Mouse (Mus musculus) liver, adult 10 weeks (tissue): ENCODE results near the gene Foxk1. TPM values are rescaled to one million over a fixed set of nuclear protein-coding genes. Genes with fewer than 3 reads are reported as not detected.

ENCODE experiments used
- polyA plus RNA-seq: library from polyadenylated mRNA; stranded (reverse); fragments of 350-450 nt; fragmentation: Illumina TruSeq; extraction: RNeasy Lipid Tissue Mini Kit (QIAGEN cat#74804); gene quantifications from one replicate; pipeline ENCODE4 v1.2.3, GENCODE M21; 2014; ENCODE audit warnings: low read depth, low replicate concordance

Gene Foxk1
- polyA plus RNA-seq = 2.8 TPM

DNA sequence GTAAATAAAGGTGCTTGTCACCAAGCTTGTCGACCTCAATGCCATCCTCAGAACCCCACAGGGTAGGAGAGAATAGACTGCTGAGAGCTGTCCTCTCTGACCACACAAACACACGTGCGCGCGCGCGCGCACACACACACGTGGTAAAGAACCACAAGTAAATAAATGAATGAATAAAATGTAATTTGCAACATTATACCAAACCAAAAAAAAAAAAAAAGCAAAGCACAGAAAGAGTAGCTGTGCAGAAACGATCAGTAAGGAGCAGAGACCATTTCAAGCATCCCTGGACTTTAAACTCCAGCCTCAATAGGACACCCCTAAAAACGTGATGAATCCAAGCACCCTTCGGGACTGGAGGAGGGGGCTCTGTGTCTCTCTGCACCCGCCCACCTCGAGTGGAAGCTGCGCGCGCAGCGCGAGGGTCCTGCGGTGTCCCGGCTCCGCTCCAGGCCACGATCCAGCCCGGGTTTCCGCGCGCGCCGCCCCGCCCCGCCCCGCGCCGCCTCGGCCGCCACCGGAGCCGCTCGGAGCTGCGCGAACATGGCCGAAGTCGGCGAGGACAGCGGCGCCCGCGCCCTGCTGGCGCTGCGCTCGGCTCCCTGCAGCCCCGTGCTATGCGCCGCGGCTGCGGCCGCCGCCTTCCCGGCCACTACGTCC, at the start of gene Foxk1:
Foxk1 (plus strand) TSS at position 517 of the 660 bp plus-strand sequence.

GRCm38 (mm10) chr5:142463461-142464454, 62.5 kb downstream of the Foxk1 start, which contains the start of gene Ap5z1:
Gene Ap5z1, plus strand, starts transcription at chr5:142463944.

Other genes with a start within 250 kb of the Foxk1 start
- gene Ap5z1, start 62.4 kb downstream of the Foxk1 start, polyA plus RNA-seq = 0.40 TPM
- 0.08 TPM for gene Papolb, start 128.6 kb downstream of the Foxk1 start, polyA plus RNA-seq
- not detected for gene Radil, start 149.6 kb downstream of the Foxk1 start, polyA plus RNA-seq
- 3.5 TPM for gene Mmd2, start 207.3 kb downstream of the Foxk1 start, polyA plus RNA-seq
- gene Wipi2, start 226.2 kb downstream of the Foxk1 start, polyA plus RNA-seq = 15.6 TPM